Mouse (Mus musculus) limb, embryonic 14.5 days (tissue): ENCODE measurements around the gene Tbx19. TPM values are rescaled to one million over a fixed set of nuclear protein-coding genes. Genes with fewer than 3 reads are reported as not detected.

Experiments used
- ATAC-seq: fragments of 200-750 bp; cut with Nextera tagmentation; 2 replicates; pipeline ENCODE4 v1.8.0; 2017; ENCODE audit warnings: low read depth, moderate number of reproducible peaks, moderate TSS enrichment; ENCODE audit not compliant: low FRiP score
- DNase-seq: peaks from one replicate; pipeline ENCODE4 v3.0.0-alpha.2; 2015; ENCODE audit warnings: low spot score
- H3K27ac ChIP-seq: fragments of 300-500 bp; sonication (generic); replicated peaks from 2 replicates; pipeline ENCODE4 v1.5.1; 2014; ENCODE audit warnings: low read depth, mild to moderate bottlenecking, low read length, moderate library complexity, mixed read lengths
- H3K27me3 ChIP-seq: fragments of 300-500 bp; sonication (generic); 2 replicates; pipeline ENCODE4 v1.6.1; 2014; ENCODE audit warnings: low read length, mixed read lengths; ENCODE audit not compliant: control insufficient read depth, insufficient read depth
- H3K36me3 ChIP-seq: fragments of 300-500 bp; sonication (generic); 2 replicates; pipeline ENCODE4 v1.6.1; 2014; ENCODE audit warnings: mild to moderate bottlenecking, low read length, moderate library complexity, mixed read lengths; ENCODE audit not compliant: control insufficient read depth, insufficient read depth
- H3K4me1 ChIP-seq: fragments of 300-500 bp; sonication (generic); 2 replicates; pipeline ENCODE4 v1.6.1; 2014; ENCODE audit warnings: antibody characterized with exemption, low read length, mixed read lengths; ENCODE audit not compliant: control insufficient read depth, insufficient read depth
- H3K4me2 ChIP-seq: fragments of 300-500 bp; sonication (generic); replicated peaks from 2 replicates; pipeline ENCODE4 v1.6.1; 2014; ENCODE audit warnings: low read depth, mild to moderate bottlenecking, low read length, moderate library complexity; ENCODE audit not compliant: severe bottlenecking
- H3K4me3 ChIP-seq: fragments of 300-500 bp; sonication (generic); replicated peaks from 2 replicates; pipeline ENCODE4 v1.5.1; 2014; ENCODE audit warnings: low read length
- H3K9ac ChIP-seq: fragments of 300-500 bp; sonication (generic); 2 replicates; pipeline ENCODE4 v1.6.1; 2014; ENCODE audit warnings: mild to moderate bottlenecking, low read depth, low read length, moderate library complexity; ENCODE audit not compliant: severe bottlenecking
- H3K9me3 ChIP-seq: fragments of 300-500 bp; sonication (generic); 2 replicates; pipeline ENCODE4 v1.6.1; 2016; ENCODE audit warnings: low read length; ENCODE audit not compliant: control insufficient read depth
- POLR2A ChIP-seq: fragments of 200-500 bp; IDR thresholded peaks from 2 replicates; pipeline ENCODE4 v1.8.0; 2012; ENCODE audit warnings: inconsistent platforms, mild to moderate bottlenecking, moderate library complexity, borderline replicate concordance; ENCODE audit not compliant: insufficient read depth, insufficient read length; ENCODE audit errors: extremely low read depth
- WGBS: fragments of 180-500 bp; shearing (Covaris S2); extraction: QIAGEN DNeasy Blood & Tissue Kit; methylation state at CpG from one replicate; pipeline ENCODE4 v1.1.7; 2014; 5-methylcytosine and 5-hydroxymethylcytosine counted together
- polyA plus RNA-seq, 2 experiments: library from polyadenylated mRNA; depleted of rRNA in 1 of 2; stranded (reverse) in 1 of 2; unstranded in 1 of 2; fragments of >200 nt; fragmentation: Nextera tagmentation in 1 of 2; extraction: Ambion mirVana in 1 of 2; gene quantifications; 2 replicates each; pipeline versions ENCODE4 v1.2.1 to v1.2.3; 2012 to 2014

Gene Tbx19
- polyA plus RNA-seq, 2 experiments: not detected

DNA sequence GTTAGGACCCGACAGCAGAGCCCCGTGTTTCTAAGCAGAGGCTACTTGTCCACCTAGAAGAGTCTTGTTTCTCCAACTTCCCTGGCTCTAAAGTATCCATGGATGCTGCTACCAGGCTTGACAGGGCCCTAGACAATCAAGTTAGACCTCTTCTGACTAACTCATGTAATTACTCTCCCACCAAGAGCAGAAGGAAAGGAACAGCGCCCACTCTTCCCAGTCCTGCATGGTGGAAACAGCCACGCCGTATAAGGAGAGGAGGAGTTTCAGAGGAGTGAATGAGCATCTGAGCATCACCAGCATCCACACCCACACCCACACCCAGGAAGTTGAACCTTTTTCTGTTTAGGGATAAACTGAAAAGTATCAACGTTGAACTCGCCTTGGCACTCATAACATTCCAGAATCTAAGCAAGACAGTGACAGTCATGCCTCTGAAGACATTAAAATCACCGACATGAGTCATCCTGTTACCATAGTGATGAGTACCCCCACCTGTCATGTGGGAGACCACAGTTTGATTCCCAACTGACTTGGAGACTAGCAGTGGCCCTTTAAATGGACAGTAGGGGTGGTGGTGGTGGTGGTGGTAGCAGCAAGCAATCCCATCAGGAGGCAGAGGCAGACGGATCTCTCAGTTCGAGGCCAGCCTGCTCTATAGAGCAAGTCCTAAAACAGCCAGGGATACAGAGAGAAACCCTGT lies 30.1 kb upstream of the Tbx19 start:
- H3K36me3 ChIP-seq: peaks cover 2% of the 10 kb centered on the region; the same call in 1 of the 2 replicates
- TF ChIP-seq POLR2A: no peak
- 0 out of 2 replicates have a peak overlapping the region, but pooled peaks have one; percentile 7 for H3K4me2 ChIP-seq
- DNase-seq: no peak
- no peak overlapping the region for H3K4me3 ChIP-seq
- no peak overlapping the region for H3K9ac ChIP-seq
- H3K27me3 ChIP-seq: no peaks in the 10 kb centered on the region
- H3K9me3 ChIP-seq: no peaks in the 10 kb centered on the region
- H3K27ac ChIP-seq: peak overlapping the region; percentile 49
- WGBS: 90% methylated on average over 10 of the region's 10 CpGs
- peaks cover 15% of the 10 kb centered on the region for H3K4me1 ChIP-seq
- ATAC-seq: no peak

DNA sequence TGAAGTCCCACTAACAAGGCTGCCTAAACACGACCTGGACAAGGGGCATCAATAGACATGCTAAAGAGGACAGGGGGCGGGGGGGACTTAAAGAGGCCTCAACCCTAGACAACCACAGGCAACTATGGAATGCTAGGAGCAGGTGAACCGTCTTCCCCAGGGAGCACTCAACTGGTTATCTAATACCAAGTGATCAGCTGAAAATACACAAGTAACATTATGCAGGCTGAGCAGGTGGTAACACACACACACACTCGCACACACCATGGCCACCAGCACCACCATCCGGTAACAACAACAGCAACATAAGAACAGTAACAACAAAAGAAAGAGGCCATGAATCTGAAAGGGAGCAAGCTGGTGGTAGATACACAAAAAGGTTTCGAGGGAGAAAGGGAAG lies 29.5 kb upstream of the Tbx19 start:
- ATAC-seq (no peak), DNase-seq (no peak)
- Histone ChIP-seq H3K27me3 (no peaks in the 10 kb centered on the region), H3K36me3 (peaks cover 3% of the 10 kb centered on the region), H3K9ac (no peak overlapping the region), H3K4me1 (peaks cover 15% of the 10 kb centered on the region), H3K9me3 (no peaks in the 10 kb centered on the region), H3K4me2 (no peak overlapping the region), H3K4me3 (no peak overlapping the region), H3K27ac (no peak overlapping the region)
- WGBS: 84% methylated on average over 6 of the region's 6 CpGs
- no peak for TF ChIP-seq POLR2A

DNA sequence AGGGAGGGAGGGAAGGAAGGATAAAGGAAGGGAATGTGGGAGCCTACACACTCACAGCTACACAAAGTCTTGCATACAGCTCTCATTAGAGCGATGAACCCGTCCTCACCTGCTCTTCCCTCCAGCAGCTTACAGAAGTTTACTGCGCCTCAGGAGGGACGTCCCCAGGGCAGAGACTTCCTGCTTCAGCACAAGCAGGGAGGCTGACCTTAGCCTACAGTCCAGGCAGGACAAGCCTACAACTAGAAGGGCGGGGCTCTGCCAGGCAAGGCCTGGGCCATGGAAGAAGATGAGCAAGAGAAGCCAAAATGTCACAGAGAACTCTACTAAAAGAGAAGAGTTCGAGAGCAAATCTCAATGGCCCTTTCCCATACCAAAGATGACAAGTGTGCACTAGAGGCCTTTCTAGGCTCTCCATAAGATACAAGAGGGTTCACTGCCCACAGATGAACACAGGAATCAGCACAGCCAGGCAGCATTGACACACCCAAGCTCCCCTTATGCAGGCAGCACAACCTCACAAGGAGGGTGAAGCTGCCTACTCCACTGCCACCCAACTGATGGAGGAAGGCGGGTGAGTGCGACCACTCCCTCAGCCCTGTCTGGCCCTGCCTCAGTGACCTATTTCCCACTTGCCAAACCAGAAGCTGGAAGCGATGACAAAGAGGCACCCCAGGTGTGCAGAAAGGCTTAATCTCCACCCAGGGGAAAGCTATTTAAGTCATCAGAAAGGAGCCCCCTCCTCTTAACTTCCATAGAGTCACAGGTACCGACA lies 28.4 kb upstream of the Tbx19 start:
- Histone ChIP-seq H3K27me3 (no peaks in the 10 kb centered on the region), H3K4me3 (no peak overlapping the region), H3K4me2 (no peak overlapping the region), H3K27ac (no peak overlapping the region), H3K9ac (no peak overlapping the region), H3K36me3 (peaks cover 10% of the 10 kb centered on the region), H3K9me3 (no peaks in the 10 kb centered on the region), H3K4me1 (peaks cover 10% of the 10 kb centered on the region; the same call in 1 of the 2 replicates)
- WGBS: 69% methylated on average over 9 of the region's 10 CpGs
- no peak for TF ChIP-seq POLR2A
- DNase-seq (no peak), ATAC-seq (no peak)

DNA sequence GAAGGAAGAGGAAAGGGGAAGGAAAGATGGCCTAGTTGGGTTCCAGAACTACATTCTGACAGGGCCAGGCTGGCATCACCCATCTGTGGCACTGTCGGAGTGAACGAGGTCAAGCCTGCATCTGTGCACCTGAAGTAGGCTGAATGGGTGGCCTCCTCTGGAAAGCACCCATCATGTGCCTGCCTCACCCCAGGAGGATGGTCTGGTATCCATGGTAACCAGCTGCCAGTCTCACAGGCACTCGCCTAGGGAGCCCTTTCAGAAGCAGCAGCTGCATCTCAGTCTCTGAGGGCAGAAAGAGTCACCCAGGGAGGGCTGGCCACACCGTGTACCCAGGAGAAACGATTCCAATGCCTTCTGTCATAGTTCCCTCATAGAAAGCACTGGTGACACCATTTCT lies 26.8 kb upstream of the Tbx19 start:
- 63% methylated on average over 5 of the region's 5 CpGs for WGBS
- Histone ChIP-seq H3K4me2 (no peak overlapping the region), H3K4me3 (no peak overlapping the region), H3K27me3 (no peaks in the 10 kb centered on the region), H3K9me3 (no peaks in the 10 kb centered on the region), H3K4me1 (no peaks in the 10 kb centered on the region), H3K36me3 (peaks cover 21% of the 10 kb centered on the region), H3K9ac (no peak overlapping the region), H3K27ac (no peak overlapping the region)
- no peak for TF ChIP-seq POLR2A
- ATAC-seq (no peak), DNase-seq (no peak)

DNA sequence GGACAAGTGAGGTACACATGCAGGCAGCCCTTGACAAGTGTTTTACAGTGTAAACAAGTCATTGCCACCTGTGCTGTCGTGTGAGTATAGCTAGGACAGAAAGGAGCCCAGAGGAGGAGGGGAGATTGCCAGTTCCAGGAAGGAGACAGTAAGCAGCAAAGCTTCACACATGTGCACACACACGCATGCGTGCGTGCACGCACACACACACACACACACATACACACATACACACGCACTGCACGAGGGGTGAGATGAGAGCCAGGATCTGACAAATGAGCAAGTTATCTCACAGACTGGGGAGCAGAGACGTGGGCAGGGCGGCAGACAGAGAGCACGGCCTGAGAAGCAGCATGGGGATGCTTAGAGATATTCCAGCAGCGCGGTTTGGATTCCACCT lies 25.9 kb upstream of the Tbx19 start:
- no peak for TF ChIP-seq POLR2A
- H3K4me1 ChIP-seq: no peaks in the 10 kb centered on the region
- no peak for ATAC-seq
- no peaks in the 10 kb centered on the region for H3K27me3 ChIP-seq
- no peak overlapping the region for H3K27ac ChIP-seq
- H3K36me3 ChIP-seq: peaks cover 24% of the 10 kb centered on the region
- no peak overlapping the region for H3K4me2 ChIP-seq
- no peaks in the 10 kb centered on the region for H3K9me3 ChIP-seq
- DNase-seq: no peak
- H3K4me3 ChIP-seq: no peak overlapping the region
- no peak overlapping the region for H3K9ac ChIP-seq
- WGBS: 88% methylated on average over 12 of the region's 12 CpGs
